Mouse (Mus musculus) layer of hippocampus, adult 11-12 months (tissue): Measurements from ENCODE around the gene Snta1.
A peak's percentile ranks its signal among the peaks of the same experiment; 100 is the strongest.

Source experiments
- DNase-seq: peaks from one replicate; pipeline ENCODE4 v3.0.0; 2022; ENCODE audit warnings: low spot score

Snta1 gene

DNA sequence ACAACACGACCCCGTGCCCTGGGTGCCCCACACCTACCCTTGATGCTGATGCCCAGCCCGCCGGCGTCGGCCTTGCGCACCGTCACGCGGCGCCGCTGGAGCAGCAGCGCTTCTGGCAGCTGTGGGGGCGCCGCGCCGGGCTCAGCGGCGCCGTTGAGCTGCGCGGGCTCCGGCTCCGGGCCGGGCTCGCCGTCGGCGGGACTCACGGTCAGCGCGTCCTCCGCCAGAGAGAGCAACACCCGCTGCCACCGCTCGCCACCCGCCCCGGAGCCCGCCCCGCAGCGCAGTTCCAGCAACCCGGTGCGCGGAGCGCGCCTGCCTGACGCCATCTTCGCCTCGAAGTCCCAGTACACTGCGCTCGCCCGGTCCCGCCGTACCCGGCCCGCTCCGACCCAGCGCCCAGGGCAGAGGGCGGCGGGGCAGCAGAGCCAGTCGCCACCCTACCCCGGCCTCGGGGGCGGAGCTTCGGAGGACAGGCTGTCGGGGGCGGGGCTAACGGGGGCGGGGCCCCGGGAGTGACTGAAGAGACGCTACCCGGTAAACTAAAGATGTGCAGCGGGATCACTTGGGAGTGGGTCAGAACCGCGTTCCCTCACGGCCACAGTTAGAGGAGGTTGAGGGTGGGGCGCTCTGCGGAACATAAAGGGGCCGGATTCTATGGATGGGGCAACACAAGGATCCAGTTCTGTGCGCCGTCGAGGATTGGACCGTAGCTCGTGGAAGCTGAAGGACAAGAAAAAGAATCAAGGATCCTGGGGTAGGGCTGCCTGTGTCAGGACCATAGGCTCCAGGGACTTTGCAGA, at the start of gene Snta1:
Gene Snta1 (minus strand): TSS at position 457 of the 803 bp plus-strand sequence.
- DNase-seq = peak; percentile 78

DNA sequence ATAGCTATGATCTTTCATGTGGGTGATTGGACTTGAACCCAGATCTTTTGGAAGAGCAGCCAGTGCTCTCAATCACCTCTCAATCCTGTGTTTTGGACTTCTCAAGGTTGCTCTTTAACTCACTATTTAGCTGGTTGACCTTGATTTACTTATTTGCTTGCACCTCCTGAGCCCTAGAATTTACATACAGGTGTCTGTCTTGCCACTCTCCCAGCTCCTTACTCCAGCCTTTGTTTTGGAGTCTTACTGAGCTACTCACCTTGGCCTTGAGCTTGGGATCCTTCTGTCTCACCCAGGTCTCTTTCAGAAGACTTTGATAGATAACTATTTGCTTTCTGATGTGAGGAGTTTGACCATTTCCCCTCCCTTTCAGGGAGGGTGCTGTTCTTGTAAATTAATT, 48.7 kb upstream of the Snta1 start:
- no peak for DNase-seq

DNA sequence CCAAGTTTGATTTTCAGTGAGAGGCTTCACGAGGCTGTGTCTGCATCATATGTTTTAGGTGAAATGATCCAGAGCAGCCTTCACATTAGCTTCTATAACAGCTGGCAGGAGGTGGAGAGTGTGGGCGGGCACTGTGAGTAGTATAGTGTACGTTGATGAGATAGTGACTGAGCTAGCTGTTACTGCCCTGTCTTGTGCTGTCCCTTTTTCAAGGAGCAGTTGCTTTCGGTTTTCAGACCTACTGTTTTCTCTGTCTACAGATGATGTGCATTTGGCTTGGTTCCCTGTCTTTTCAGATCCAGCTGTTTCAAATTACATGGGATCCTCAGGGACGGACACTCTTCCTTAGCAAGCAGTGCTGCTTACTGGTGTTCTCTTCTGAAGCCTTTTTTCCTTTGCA, 47.9 kb upstream of the Snta1 start:
- peak; percentile 18 for DNase-seq

DNA sequence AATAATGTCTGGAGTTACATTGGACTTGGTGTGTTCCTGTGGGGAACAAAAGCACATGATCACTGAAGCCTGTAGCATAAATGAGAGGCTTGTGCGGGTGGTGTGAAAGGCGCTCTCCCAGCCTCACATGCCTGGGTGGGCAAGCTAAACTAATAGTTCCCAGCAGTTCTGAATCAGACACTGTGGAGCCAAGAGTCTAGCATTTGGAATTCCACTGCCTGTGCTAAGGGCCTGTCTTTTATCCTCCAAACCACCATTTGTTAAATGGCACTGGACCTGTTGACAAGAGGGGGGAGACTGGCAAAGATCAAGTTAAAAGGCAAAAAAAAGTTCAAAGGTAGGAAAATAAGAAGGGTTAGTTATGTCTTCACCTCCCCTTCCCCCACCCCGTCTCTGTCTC, 46.7 kb upstream of the Snta1 start:
- DNase-seq = peak; percentile 22

DNA sequence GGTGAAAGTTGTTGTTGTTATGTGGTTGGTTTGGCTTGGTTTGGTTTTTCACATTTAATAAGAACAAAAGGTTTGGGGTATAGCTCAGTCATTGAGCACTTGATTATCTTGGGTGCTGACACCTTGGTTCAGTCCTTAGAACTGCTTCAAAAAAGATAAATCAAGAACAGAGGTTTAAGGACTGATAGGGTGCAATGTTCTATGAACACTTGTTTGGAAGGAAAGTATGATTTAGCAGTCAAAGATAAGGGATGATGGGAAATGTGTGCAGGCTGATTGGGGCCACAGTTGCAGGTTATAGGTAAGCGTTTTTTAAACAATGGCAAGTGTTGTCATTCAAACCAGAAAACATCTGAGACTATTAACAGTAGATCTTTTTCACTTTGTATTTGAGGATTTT, 46.2 kb upstream of the Snta1 start:
- DNase-seq = no peak

DNA sequence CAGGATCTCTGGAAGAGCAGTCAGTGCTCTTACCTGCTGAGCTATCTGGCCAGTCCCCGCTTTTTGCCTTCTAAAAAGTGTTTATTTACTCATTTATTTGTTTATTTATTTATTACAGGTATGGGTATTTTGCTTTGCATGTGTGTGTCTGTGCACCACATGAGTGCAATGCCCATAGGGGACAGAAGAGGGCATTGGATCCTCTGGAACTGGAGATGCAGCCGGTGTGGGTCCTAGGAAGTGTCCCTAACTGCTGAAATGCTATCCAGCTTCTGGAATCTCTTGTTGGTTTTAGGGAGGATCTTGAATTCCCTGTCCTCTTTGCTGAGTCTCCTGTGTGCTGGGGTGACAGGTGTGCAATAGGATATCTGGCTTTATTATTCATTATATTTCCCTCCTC, 45.1 kb upstream of the Snta1 start:
- DNase-seq = no peak

DNA sequence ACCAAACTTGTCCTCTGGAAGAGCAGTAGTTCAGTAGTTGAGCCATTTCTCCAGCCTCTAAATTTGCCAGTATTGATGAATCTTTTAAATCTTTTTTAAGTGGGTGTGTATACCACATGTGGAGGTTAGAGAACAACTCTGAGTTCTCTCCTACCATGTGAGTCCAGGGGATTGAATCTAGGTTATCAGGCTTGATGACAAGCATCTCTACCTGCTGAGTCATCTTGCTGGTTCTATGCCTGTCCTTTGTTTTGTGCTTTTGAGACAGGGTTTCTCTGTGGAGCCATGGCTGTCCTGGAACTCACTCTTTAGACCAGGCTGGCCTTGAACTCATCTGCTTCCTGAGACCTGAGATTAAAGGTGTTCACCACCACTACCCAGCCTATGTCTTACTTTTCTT, 40.7 kb upstream of the Snta1 start:
- DNase-seq = no peak

DNA sequence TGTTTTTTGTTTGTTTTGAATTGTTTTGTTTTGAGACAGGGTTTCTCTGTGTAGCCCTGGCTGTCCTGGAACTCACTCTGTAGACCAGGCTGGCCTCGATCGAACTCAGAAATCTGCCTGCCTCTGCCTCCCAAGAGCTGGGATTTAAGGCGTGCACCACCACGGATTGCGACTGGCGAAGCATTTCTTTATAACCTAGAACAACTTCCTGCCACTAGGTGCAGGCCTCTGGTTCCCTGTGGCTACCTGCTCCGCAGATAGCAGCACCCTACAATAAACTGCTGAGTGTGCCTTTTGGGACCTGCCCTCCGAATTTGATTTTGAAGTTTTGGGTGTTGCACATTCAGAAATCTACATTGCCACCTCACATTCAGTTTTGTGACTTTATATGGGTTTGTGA, 39.9 kb upstream of the Snta1 start:
- no peak for DNase-seq

DNA sequence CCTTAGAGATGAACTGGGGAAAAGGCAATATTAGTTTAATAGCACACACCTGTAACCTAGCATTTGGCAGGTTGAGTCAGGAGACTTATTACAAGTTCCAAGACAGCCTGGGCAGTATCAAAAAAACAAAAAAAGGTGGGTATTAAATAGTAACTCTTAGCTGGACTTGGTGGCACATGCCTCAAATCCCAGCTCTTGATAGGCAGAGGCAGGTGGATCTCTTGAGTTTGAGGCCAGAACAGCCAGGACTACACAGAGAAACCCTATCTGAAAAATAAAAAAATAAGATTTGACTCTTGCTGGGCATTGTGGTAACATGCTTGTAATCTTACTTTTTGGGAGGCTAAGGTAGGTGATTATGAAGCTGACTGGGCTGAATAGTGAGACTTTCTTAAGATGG, 32.6 kb upstream of the Snta1 start:
- no peak for DNase-seq

DNA sequence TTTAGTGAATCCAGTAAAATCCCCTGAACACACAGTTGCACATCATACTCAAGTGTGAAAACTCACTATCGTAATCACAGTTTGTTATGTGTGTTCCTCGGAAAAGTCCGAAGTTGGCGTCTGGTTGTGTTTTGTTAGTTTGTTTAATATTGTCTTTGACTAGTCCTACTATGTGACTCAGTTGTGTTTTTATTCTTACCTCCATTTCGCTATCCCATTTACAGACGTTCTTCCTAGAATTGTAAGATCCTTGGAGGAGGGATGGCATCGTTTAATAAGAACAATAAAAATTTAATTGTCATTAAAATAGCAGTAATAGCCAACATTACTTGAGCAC, 29.3 kb upstream of the Snta1 start:
- no peak for DNase-seq

DNA sequence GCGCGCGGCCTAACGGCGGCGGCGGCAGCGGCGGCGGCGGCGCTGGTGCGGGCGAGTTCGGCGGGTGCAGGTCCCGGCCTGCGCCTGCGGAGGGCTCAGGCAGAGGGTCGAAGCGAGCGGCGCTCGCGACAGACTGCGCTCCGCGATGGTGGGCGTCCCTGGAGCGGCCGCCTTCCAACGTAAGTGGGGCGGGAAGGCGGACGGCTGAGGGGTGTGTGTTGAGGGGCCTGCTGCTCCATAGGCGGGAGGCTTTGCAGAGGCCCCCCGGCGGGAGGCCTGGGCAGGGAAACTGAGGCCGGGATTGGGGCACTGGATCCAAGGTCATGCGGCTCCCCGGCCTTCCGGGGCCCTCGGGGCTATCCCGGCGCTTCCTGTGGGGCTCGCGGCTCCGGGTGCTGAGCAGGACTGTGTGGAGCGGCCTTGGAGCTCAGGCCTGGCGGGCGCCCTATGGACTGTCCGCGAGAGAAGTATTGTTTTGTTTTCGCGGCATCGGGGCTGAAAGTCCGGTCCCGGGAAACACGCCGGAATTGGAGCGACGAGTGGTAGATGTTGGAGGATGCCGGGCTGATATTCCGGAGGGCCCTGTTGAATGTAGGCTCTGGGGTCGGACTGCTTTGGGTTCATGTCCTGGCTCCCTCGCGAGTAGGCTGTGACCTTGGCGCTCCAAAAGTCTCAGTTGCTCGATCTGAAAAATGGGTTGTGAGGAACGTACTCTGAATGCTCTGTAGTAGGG, 28.7 kb upstream of the Snta1 start, which contains the start of gene Cbfa2t2:
Gene Cbfa2t2 (plus strand): TSS at position 24 of the 733 bp plus-strand sequence.
- no peak for DNase-seq

DNA sequence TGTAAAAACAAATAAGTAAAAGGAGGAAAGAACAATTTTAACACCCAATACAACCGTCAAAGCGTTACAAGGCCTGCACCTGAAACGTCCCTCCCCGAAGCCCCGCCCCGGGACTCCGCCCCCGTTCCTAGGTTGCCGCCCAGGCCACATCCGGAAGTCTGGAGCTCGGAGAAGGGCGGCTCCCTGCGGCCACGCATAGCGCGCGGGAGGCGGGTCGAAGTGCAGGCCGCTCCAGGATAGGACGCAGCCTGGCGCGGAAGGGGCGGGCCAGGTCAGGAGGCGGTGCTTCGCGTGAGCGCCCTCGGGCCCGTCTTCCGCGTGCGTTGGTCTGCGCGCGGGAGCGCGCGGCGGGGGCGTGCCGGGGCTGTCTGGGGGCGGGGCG, 28.2 kb upstream of the Snta1 start:
- DNase-seq = peak; percentile 98

DNA sequence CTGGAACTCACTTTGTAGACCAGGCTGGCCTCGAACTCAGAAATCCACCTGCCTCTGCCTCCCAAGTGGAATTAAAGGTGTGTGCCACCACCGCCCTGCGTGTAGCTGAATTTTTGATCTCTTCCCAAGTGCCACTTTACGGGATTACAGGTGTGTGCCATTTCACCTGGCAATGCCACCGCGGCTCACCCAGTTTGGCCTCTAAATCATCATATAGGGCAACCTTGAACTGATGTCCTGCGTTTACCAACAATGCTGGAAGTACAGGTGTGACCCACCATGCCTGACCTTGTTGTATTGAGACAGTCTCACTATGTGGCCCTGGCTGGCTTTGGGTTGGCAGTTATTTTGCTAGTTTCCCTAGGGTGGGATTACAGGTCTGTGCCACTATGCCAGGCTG, 26.8 kb upstream of the Snta1 start:
- no peak for DNase-seq

DNA sequence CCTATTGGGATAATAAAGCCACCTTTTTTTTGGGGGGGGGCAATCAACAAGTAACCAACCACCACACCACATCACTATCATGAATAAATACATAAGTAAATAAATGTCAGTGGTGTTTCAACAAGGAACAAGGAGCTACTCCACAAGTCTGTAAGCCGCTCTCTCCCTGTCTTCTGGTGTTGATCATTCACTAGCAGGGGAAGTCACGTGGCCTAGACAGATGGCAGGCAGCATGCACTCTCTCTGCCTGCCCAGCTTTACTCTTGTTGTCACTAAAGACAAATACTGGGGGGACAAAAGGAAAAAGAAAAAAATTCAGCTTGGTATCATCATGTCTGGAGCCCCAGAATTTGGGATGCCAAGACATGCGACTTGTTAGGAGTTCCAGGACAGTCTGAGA, 25.5 kb upstream of the Snta1 start:
- DNase-seq = peak; percentile 39

DNA sequence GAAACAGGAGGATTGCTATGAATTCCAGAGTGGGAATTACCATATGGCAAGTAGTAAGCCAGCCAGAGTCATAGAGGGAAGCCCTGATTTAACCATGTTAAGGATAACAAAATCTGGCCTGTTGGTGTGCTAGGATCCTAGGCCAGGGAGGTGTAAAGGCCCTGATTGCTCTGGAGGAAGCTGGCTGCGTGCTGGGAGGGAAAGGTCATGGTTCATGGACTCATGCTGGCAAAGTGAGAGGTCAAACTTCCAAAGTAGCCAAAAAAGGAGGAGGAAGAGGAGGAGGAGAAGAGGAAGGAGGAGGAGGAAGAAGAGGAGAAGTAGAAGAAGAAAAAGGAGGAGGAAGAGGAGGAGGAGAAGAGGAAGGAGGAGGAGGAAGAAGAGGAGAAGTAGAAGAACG, 24.8 kb upstream of the Snta1 start:
- no peak for DNase-seq

DNA sequence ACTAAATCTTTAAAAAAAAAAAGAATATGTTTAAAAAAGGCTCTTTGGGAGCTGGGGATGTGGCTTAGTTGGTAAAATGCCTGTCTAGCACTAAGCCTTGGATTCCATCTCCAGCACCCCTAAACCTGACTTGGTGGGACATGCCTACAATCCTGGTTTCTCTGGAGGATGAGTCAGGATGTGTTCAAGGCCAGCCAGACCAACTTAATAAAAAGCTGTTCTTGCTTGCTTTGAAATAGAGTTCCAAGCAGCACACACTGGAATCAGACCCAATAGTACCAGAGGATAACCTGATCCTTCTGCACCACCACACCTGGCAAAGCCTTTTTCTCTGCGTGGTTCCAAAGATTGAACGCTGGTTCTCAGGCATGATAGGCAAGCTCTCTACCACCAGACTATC, 22.7 kb upstream of the Snta1 start:
- no peak for DNase-seq

DNA sequence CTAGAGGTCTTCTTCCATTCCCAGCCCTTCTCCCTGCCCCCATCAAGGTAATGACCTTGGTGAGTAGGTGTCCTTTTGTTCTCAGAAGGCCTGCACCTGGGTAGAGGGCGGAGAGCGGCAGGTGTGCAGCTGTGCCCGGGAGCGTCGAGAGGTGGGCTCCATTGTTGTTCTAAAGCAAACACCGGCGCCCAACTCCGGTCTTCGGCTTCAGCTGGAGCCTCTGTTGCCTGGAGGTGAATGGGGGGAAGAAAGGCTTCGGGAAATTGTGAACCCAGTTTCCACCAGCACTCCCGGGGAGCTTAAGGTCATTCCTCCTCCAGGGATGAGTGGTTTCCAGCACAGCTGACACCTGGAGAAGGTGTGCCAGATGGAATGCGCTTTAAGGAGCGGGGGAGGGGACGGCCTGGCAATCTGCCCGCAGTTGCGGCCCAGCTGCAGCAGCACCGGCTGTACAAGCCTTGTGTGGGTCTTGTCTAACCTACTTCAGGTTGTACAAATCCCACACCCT, 20.0 kb upstream of the Snta1 start:
- DNase-seq = no peak

DNA sequence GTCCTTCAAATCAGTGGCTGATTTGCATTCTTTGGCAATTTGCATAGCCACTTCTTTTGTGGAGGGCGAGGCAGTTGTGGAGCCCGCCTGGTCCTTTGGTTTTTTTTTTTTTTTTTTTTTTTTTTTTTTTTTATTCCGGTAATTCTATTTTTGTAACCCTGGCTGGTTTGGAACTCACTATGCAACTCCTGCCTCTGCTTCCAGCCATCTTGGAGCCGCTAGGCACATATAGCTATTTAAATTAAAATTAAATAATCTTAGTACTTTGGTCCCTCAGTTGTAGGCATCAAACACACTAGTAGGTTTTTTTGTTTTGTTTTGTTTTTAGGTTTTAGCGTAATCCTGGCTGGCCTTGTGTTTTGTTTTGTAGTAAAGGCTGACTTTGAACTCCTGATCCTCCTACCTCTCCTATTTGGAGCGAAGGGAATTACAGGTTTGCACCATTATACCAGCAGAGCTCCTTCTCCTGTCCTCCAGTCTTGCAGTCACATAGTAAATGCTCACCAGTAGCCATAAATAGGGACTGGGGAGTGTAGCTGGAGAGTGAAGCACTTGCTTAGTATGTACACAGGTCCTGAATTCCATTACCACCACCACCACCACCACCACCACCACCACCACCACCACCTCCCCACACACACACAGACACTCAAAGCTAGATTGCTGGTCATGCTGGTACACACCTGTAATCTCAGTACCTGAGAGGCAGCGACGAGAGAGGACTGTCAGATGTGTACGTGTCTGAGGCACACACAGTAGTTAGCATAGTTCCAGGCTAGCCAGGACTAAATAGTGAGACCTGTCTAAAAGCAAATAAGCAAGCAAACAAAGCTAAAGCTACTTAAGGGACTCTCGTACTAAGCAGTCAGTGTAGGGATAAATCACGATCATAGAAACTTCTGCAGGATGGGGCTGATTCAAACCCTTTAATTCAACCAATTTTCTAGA, 19.3 kb upstream of the Snta1 start:
- no peak for DNase-seq

DNA sequence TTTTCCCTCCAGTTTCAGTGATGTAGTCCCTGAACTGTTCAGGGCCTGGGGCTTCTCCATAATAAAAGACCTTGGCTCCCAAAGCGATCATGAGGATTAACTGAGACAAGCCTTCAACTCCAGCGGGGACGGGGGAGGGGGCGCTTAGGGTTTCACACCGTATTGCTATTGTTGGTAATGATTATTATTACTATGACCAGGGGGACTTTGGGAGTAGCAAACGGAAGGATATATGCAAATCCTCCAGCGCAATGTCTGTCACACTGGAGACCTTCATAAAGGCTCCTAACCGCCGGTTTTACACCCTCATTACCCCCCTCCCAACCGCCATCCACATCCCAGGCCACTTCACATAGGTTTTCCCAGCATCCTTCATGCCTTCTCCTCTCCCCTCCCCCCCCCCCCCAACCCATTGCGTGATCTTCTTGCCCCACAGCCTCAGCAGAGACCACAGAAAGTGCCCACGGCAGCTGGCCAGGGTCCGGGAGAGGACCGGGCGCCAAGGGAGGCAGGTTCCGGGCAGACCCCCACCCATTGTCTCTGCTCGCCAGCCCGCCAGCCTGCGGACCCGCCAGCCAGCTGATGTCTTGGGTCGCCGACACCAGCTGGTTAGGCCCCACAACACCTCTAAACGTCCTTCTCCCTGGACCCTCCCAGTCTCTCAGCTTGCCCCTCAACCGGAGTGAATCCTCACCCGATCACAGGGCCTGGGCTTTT, 18.4 kb upstream of the Snta1 start:
- no peak for DNase-seq

DNA sequence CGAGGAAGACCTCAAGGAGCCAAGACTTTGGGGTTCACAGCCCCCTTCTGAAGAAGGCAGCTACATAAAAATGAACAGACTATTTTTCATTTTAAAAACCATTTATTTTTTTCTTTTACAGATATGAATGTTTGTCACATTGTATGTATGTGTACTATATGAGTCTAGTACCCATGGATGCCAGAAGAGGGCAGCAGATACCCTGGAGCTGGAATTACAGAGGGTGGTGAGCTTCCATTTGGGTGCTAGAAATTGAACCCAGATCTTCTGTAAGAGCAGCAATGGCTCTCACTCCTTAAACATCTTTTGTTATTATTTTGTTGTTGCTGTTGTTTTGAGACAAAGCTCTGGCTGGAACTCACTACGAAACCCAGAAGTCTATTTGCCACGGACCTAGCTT, 17.6 kb upstream of the Snta1 start:
- no peak for DNase-seq

DNA sequence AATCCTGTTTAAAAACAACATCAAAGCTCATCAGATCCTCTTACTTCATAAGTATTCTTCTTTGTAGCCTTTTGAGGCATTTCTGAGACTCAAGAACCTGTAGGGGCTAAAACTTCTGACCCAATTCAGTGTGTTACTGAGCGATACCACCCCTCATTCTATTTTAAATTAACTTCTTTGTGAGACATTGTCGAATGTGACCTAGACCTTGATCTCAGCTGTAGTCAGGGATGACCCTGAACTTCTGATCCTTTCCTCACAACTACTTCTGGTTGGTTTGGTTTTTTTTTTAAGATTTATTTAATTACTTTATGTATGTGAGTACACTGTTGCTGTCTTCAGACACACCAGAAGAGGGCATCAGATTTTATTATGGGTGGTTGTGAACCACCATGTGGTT, 15.6 kb upstream of the Snta1 start:
- no peak for DNase-seq

DNA sequence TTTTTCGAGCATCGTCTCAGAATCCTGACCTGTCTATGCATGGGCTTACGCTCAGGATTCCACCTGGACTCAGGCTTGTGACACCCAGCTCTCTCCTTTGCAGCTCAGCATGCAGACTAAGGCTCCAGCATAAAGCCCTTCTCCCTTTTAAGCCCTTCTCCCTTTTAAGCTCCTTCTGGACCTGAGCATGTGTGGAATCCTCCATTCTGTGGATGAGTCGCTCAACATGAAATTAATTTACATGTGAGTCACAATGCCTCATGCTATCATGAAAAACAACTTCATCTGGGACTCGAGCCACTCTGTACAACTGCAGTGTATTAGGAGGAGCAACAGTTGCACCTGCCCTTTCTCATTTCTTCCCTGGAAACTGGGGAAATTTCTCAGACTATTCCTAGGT, 14.3 kb upstream of the Snta1 start:
- no peak for DNase-seq
